Mouse (Mus musculus) lung, adult 2 months (tissue): ENCODE measurements around the gene 9330182L06Rik. TPM values are rescaled to one million over a fixed set of nuclear protein-coding genes. Genes with fewer than 3 reads are reported as not detected.

Experiments
- DNase-seq: peaks from one replicate; pipeline ENCODE4 v3.0.0; 2022
- H3K4me1 ChIP-seq: fragments of 200-500 bp; 2 replicates; pipeline ENCODE4 v1.6.1; 2011; ENCODE audit warnings: low read length; ENCODE audit not compliant: control insufficient read depth, insufficient read depth
- H3K4me3 ChIP-seq: fragments of 200-500 bp; replicated peaks from 2 replicates; pipeline ENCODE3; 2011; ENCODE audit warnings: low read depth, mild to moderate bottlenecking, control low read depth, low read length; ENCODE audit errors: extremely low read depth
- CTCF ChIP-seq: fragments of 200-500 bp; IDR thresholded peaks from 2 replicates; pipeline ENCODE4 v1.5.1; 2011; ENCODE audit warnings: mild to moderate bottlenecking, low read length, control low read depth; ENCODE audit not compliant: insufficient read depth
- POLR2A ChIP-seq: fragments of 200-500 bp; IDR thresholded peaks from 2 replicates; pipeline ENCODE4 v1.6.1; 2011; ENCODE audit warnings: low read depth, mild to moderate bottlenecking, control low read depth, low read length, borderline replicate concordance; ENCODE audit errors: extremely low read depth
- WGBS: fragments of 180-500 bp; shearing (Covaris S2); methylation state at CpG from one replicate; pipeline ENCODE4 v1.1.7; 2018; 5-methylcytosine and 5-hydroxymethylcytosine counted together
- polyA plus RNA-seq: library from polyadenylated mRNA; depleted of rRNA; stranded (reverse); fragments of >200 nt; gene quantifications from 2 replicates; pipeline ENCODE4 v1.2.3, GENCODE M21; 2012; rRNA removed

Gene 9330182L06Rik
- 2.4 TPM in 2 replicates for polyA plus RNA-seq

GRCm38 (mm10) chr5:9265586-9266279 lies at the start of gene 9330182L06Rik:
Gene 9330182L06Rik, plus strand, starts transcription at chr5:9266118.
- Histone ChIP-seq H3K4me1 (0 out of 2 replicates have a peak, but pooled peaks cover 2% of the 10 kb centered on the region), H3K4me3 (peak within 1 kb of the TSS; percentile 78)
- 1% methylated on average over 47 of the region's 47 CpGs for WGBS
- TF ChIP-seq CTCF (no peak), POLR2A (peak; percentile 51; the same call in 1 of the 2 replicates)
- peak; percentile 43 for DNase-seq

- H3K4me3 ChIP-seq = no peak overlapping the region
- no peaks in the 10 kb centered on the region for H3K4me1 ChIP-seq
- no peak for DNase-seq
- 55% methylated on average over 4 of the region's 4 CpGs for WGBS
- TF ChIP-seq CTCF (no peak), POLR2A (no peak)
Observed at GRCm38 (mm10) chr5:9227456-9228008, 38.4 kb upstream of the 9330182L06Rik start.

- H3K4me3 ChIP-seq = no peak overlapping the region
- DNase-seq = no peak
- H3K4me1 ChIP-seq = 0 out of 2 replicates have a peak, but pooled peaks cover 2% of the 10 kb centered on the region
- no peak for TF ChIP-seq POLR2A
- no peak for TF ChIP-seq CTCF
- 64% methylated on average over 4 of the region's 4 CpGs for WGBS
Observed at GRCm38 (mm10) chr5:9264361-9264760, 1.6 kb upstream of the 9330182L06Rik start.

- WGBS = under 1% methylated on average over 30 of the region's 30 CpGs
- 0 out of 2 replicates have a peak, but pooled peaks cover 2% of the 10 kb centered on the region for H3K4me1 ChIP-seq
- TF ChIP-seq CTCF (no peak), POLR2A (no peak)
- peak overlapping the region; percentile 78 for H3K4me3 ChIP-seq
- peak; percentile 38 for DNase-seq
Observed at GRCm38 (mm10) chr5:9266280-9266923, 484 bp downstream of the 9330182L06Rik start.

- no peak for TF ChIP-seq POLR2A
- DNase-seq = no peak
- Histone ChIP-seq H3K4me3 (no peak overlapping the region), H3K4me1 (peaks cover 2% of the 10 kb centered on the region; the same call in 1 of the 2 replicates)
- WGBS = 85% methylated on average over 3 of the region's 3 CpGs
Observed at GRCm38 (mm10) chr5:9269666-9270065, 3.7 kb downstream of the 9330182L06Rik start.

GRCm38 (mm10) chr5:9272976-9273375 lies 7.1 kb downstream of the 9330182L06Rik start:
- no peak for DNase-seq
- TF ChIP-seq CTCF (no peak), POLR2A (no peak)
- Histone ChIP-seq H3K4me3 (no peak overlapping the region), H3K4me1 (no peaks in the 10 kb centered on the region; the same call in 1 of the 2 replicates)
- 65% methylated on average over 3 of the region's 3 CpGs for WGBS

GRCm38 (mm10) chr5:9295777-9296549 lies 30.0 kb downstream of the 9330182L06Rik start:
- no peaks in the 10 kb centered on the region for H3K4me1 ChIP-seq
- no peak for DNase-seq
- WGBS = 83% methylated on average over 2 of the region's 2 CpGs
- TF ChIP-seq CTCF = no peak
- TF ChIP-seq POLR2A = no peak
- H3K4me3 ChIP-seq = no peak overlapping the region

GRCm38 (mm10) chr5:9296550-9296928 lies 30.6 kb downstream of the 9330182L06Rik start:
- no peak for DNase-seq
- Histone ChIP-seq H3K4me1 (no peaks in the 10 kb centered on the region), H3K4me3 (no peak overlapping the region)
- TF ChIP-seq CTCF = no peak
- no peak for TF ChIP-seq POLR2A

- no peak for DNase-seq
- Histone ChIP-seq H3K4me1 (no peaks in the 10 kb centered on the region), H3K4me3 (no peak overlapping the region)
- TF ChIP-seq CTCF (no peak), POLR2A (no peak)
- 56% methylated on average over 1 of the region's 1 CpGs for WGBS
Observed at GRCm38 (mm10) chr5:9326863-9327262, 60.9 kb downstream of the 9330182L06Rik start.
